Mouse (Mus musculus): ENCODE results near the gene Fam227b. TPM values are rescaled to one million over a fixed set of nuclear protein-coding genes. Genes with fewer than 3 reads are reported as not detected.

The Fam227b gene
- polyA plus RNA-seq (2012; rRNA removed), result not detected in 2 replicates

GRCm38 (mm10) chr2:126151855-126152571 is at the start of gene Fam227b, which contains the start of gene Dtwd1:
Gene Fam227b (minus strand): TSS chr2:126152004.
Gene Dtwd1 (plus strand): TSS chr2:126152141.
- TF ChIP-seq CTCF (conservative IDR thresholded peaks at IDR 0.05; ENCODE audit: insufficient read depth, insufficient read length, low read depth, low read length) (no peak), POLR2A (IDR thresholded peaks at IDR 0.05; ENCODE audit: low read depth, low read length) (peak; percentile 43)
- Histone ChIP-seq H3K36me3 (ENCODE audit: control insufficient read depth, insufficient read depth, low read length) (no peaks in the 10 kb centered on the region), H3K27ac (ENCODE audit: insufficient read depth, low read depth, low read length) (peak within 1 kb of the TSS; percentile 72), H3K27me3 (replicated peaks; ENCODE audit: control insufficient read depth, insufficient read depth, low read length) (peaks cover 2% of the 10 kb centered on the region), H3K4me3 (ENCODE audit: insufficient read depth, low read depth, low read length) (peak within 1 kb of the TSS; percentile 90), H3K4me1 (ENCODE audit: control insufficient read depth, insufficient read depth, low read length) (no peaks in the 10 kb centered on the region)
- WGBS, result under 1% methylated on average over 57 of the region's 57 CpGs
- peak; percentile 98 for DNase-seq

- no peaks in the 10 kb centered on the region for H3K4me1 ChIP-seq (ENCODE audit: control insufficient read depth, insufficient read depth, low read length)
- H3K4me3 ChIP-seq (ENCODE audit: insufficient read depth, low read depth, low read length), result no peak overlapping the region
- no peak overlapping the region for H3K27ac ChIP-seq (ENCODE audit: insufficient read depth, low read depth, low read length)
- no peak for TF ChIP-seq CTCF (conservative IDR thresholded peaks at IDR 0.05; ENCODE audit: insufficient read depth, insufficient read length, low read depth, low read length)
- no peak for TF ChIP-seq POLR2A (IDR thresholded peaks at IDR 0.05; ENCODE audit: low read depth, low read length)
- H3K27me3 ChIP-seq (replicated peaks; ENCODE audit: control insufficient read depth, insufficient read depth, low read length), result no peaks in the 10 kb centered on the region
- H3K36me3 ChIP-seq (ENCODE audit: control insufficient read depth, insufficient read depth, low read length), result no peaks in the 10 kb centered on the region
- 52% methylated on average over 3 of the region's 3 CpGs for WGBS
- no peak for DNase-seq
These were observed 47.2 kb upstream of the Fam227b start for GRCm38 (mm10) chr2:126198971-126199370.

GRCm38 (mm10) chr2:126195631-126196356 is 44.0 kb upstream of the Fam227b start:
- no peak overlapping the region for H3K4me3 ChIP-seq (ENCODE audit: insufficient read depth, low read depth, low read length)
- H3K36me3 ChIP-seq (ENCODE audit: control insufficient read depth, insufficient read depth, low read length), result no peaks in the 10 kb centered on the region
- H3K4me1 ChIP-seq (ENCODE audit: control insufficient read depth, insufficient read depth, low read length), result no peaks in the 10 kb centered on the region
- no peak for TF ChIP-seq POLR2A (IDR thresholded peaks at IDR 0.05; ENCODE audit: low read depth, low read length)
- TF ChIP-seq CTCF (conservative IDR thresholded peaks at IDR 0.05; ENCODE audit: insufficient read depth, insufficient read length, low read depth, low read length), result no peak
- DNase-seq, result no peak
- no peak overlapping the region for H3K27ac ChIP-seq (ENCODE audit: insufficient read depth, low read depth, low read length)
- H3K27me3 ChIP-seq (replicated peaks; ENCODE audit: control insufficient read depth, insufficient read depth, low read length), result no peaks in the 10 kb centered on the region
- WGBS, result 74% methylated on average over 12 of the region's 12 CpGs

GRCm38 (mm10) chr2:126192129-126192528 is 40.3 kb upstream of the Fam227b start:
- H3K4me1 ChIP-seq (ENCODE audit: control insufficient read depth, insufficient read depth, low read length), result no peaks in the 10 kb centered on the region
- no peak for DNase-seq
- TF ChIP-seq POLR2A (IDR thresholded peaks at IDR 0.05; ENCODE audit: low read depth, low read length), result no peak
- no peak for TF ChIP-seq CTCF (conservative IDR thresholded peaks at IDR 0.05; ENCODE audit: insufficient read depth, insufficient read length, low read depth, low read length)
- H3K36me3 ChIP-seq (ENCODE audit: control insufficient read depth, insufficient read depth, low read length), result no peaks in the 10 kb centered on the region
- H3K4me3 ChIP-seq (ENCODE audit: insufficient read depth, low read depth, low read length), result no peak overlapping the region
- no peak overlapping the region for H3K27ac ChIP-seq (ENCODE audit: insufficient read depth, low read depth, low read length)
- WGBS, result 83% methylated on average over 2 of the region's 2 CpGs
- H3K27me3 ChIP-seq (replicated peaks; ENCODE audit: control insufficient read depth, insufficient read depth, low read length), result no peaks in the 10 kb centered on the region

- Histone ChIP-seq H3K4me3 (ENCODE audit: insufficient read depth, low read depth, low read length) (no peak overlapping the region), H3K36me3 (ENCODE audit: control insufficient read depth, insufficient read depth, low read length) (no peaks in the 10 kb centered on the region), H3K4me1 (ENCODE audit: control insufficient read depth, insufficient read depth, low read length) (no peaks in the 10 kb centered on the region), H3K27me3 (replicated peaks; ENCODE audit: control insufficient read depth, insufficient read depth, low read length) (no peaks in the 10 kb centered on the region), H3K27ac (ENCODE audit: insufficient read depth, low read depth, low read length) (no peak overlapping the region)
- TF ChIP-seq POLR2A (IDR thresholded peaks at IDR 0.05; ENCODE audit: low read depth, low read length), result no peak
- 66% methylated on average over 4 of the region's 4 CpGs for WGBS
- DNase-seq, result no peak
These were observed 39.5 kb upstream of the Fam227b start for GRCm38 (mm10) chr2:126191306-126191705.

GRCm38 (mm10) chr2:126171427-126171826 is 19.6 kb upstream of the Fam227b start:
- no peak overlapping the region for H3K4me3 ChIP-seq (ENCODE audit: insufficient read depth, low read depth, low read length)
- TF ChIP-seq CTCF (conservative IDR thresholded peaks at IDR 0.05; ENCODE audit: insufficient read depth, insufficient read length, low read depth, low read length), result no peak
- no peak for TF ChIP-seq POLR2A (IDR thresholded peaks at IDR 0.05; ENCODE audit: low read depth, low read length)
- WGBS, result 95% methylated on average over 1 of the region's 1 CpGs
- no peaks in the 10 kb centered on the region for H3K4me1 ChIP-seq (ENCODE audit: control insufficient read depth, insufficient read depth, low read length)
- no peak overlapping the region for H3K27ac ChIP-seq (ENCODE audit: insufficient read depth, low read depth, low read length)
- H3K36me3 ChIP-seq (ENCODE audit: control insufficient read depth, insufficient read depth, low read length), result no peaks in the 10 kb centered on the region
- no peak for DNase-seq
- H3K27me3 ChIP-seq (replicated peaks; ENCODE audit: control insufficient read depth, insufficient read depth, low read length), result no peaks in the 10 kb centered on the region

Measured in kidney, adult 2 months (tissue).